Mouse (Mus musculus): ENCODE results near the gene Btbd9.

- TF ChIP-seq ZNF384 (IDR thresholded peaks at IDR 0.05; ENCODE audit: low read depth, low read length), result no peak
- TF ChIP-seq HCFC1 (IDR thresholded peaks at IDR 0.05; ENCODE audit: borderline replicate concordance, insufficient read depth, low read length), result no peak
- TF ChIP-seq ZC3H11A (IDR thresholded peaks at IDR 0.05; ENCODE audit: borderline replicate concordance, low read depth, low read length), result no peak
- TF ChIP-seq MAFK (IDR thresholded peaks at IDR 0.05; ENCODE audit: insufficient read depth, low read depth, low read length), result no peak
- TF ChIP-seq CHD2 (IDR thresholded peaks at IDR 0.05; ENCODE audit: low read depth, low read length), result no peak
Measured at GRCm38 (mm10) chr17:30512007-30512406, 64.3 kb downstream of the Btbd9 start.
